Mouse (Mus musculus) E14TG2a.4 (cell line): ENCODE measurements around the gene Pax3.

Experiments
- H3K27me3 ChIP-seq: 2 replicates; pipeline ENCODE4 v1.6.1; 2014; ENCODE audit warnings: low read length, control low read depth; ENCODE audit not compliant: insufficient read depth
- H3K36me3 ChIP-seq: 2 replicates; pipeline ENCODE4 v1.6.1; 2014; ENCODE audit warnings: low read length, control low read depth; ENCODE audit not compliant: insufficient read depth
- H3K4me1 ChIP-seq: replicated peaks from 2 replicates; pipeline ENCODE4 v1.6.1; 2014; ENCODE audit warnings: low read depth, low read length, control low read depth
- H3K4me3 ChIP-seq: replicated peaks from 2 replicates; pipeline ENCODE4 v1.5.1; 2014; ENCODE audit warnings: mild to moderate bottlenecking, low read length
- H3K9me3 ChIP-seq: 2 replicates; pipeline ENCODE4 v1.6.1; 2014; ENCODE audit warnings: low read length, control low read depth
- CTCF ChIP-seq: conservative IDR thresholded peaks from 2 replicates; pipeline ENCODE4 v1.5.1; 2014; ENCODE audit warnings: low read length
- NANOG ChIP-seq: IDR thresholded peaks from 2 replicates; pipeline ENCODE4 v1.6.1; 2014; ENCODE audit warnings: borderline replicate concordance, low read length, mixed read lengths
- POU5F1 ChIP-seq: IDR thresholded peaks from 2 replicates; pipeline ENCODE4 v1.6.1; 2014; ENCODE audit warnings: low read length, borderline replicate concordance

Pax3 gene

DNA sequence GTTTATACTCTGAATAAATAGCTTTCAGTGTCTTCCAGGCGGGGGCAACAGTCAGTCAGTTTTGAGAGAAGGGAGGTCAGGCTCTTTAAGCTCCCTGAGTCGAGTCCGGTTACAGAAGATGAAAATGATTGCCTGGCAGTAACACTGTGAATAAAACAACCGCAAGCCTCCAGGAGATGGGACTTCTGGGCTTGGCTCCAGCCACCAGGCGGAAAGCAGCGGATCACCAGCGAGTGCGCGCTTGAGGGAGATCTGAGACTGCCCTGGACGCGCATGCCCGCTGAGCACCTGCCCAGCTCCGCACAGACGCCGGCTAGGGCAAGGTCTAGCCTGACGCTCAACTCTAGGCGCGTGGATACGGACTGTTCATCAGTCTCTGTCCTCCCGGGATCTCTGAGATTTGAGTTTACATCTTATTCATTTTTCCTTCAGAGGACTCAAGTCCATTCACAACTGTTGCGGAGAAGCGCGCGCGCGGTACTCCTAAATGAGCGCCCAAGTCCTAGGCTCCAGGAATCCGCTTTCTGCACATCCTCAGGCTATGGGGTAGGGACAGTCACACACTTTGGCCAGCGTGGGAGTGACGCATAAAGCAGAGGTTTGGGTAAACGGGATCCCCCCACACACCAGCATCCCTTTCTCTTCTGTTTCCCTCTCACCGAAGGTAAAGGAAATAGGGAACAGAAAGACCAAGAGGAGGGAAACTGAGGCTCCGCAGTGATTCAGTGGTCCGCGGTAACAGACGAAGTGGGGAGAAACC lies 19.0 kb upstream of the Pax3 start:
- TF ChIP-seq NANOG (no peak), POU5F1 (no peak), CTCF (no peak)
- Histone ChIP-seq H3K36me3 (no peaks in the 10 kb centered on the region), H3K9me3 (no peaks in the 10 kb centered on the region), H3K4me1 (peaks cover 18% of the 10 kb centered on the region), H3K4me3 (peak overlapping the region; percentile 71), H3K27me3 (peaks cover 94% of the 10 kb centered on the region)

DNA sequence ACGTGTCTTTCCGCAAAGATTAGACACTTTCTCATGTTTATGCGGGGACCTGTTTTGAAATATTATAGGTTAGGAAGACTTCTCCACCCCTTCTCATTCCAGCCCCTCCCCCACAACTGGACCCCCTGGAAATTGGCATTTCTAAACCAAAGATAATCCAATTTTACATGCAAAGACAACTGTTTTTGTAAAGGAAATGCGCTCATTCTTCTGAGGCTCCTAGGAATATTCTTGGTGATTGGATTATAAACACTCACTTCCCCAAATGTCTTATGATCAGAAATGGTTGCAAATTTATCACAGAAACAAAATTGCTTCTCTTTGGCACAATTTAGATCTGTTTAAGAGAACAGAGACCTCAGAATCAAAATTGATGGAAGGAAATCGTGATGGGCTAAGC lies 14.1 kb upstream of the Pax3 start:
- Histone ChIP-seq H3K27me3 (peaks cover 96% of the 10 kb centered on the region), H3K9me3 (no peaks in the 10 kb centered on the region), H3K4me3 (no peak overlapping the region), H3K36me3 (no peaks in the 10 kb centered on the region), H3K4me1 (peaks cover 7% of the 10 kb centered on the region)
- TF ChIP-seq CTCF: no peak
- no peak for TF ChIP-seq POU5F1
- no peak for TF ChIP-seq NANOG

DNA sequence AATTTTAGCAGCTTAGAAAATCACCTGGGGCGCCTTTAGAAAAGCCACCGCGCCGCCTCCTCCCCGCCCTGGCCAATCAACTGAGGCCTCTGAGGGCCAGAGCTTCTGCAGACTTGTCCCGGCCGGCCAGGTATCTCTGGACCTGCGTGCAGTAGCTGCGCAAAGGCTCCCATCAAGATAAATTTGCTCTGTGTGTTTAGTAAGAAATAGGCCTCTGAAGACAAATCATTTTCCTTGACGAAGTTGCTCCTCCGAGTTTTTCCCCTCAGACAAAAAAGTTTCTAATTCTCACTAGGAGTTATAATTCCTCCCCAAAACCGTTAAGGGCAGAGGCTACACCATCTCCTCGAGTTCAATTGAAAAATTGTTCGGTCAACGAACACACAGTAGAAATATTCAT lies 13.6 kb upstream of the Pax3 start:
- no peak for TF ChIP-seq CTCF
- no peak for TF ChIP-seq POU5F1
- TF ChIP-seq NANOG: no peak
- peaks cover 2% of the 10 kb centered on the region for H3K4me1 ChIP-seq
- no peaks in the 10 kb centered on the region for H3K36me3 ChIP-seq
- no peaks in the 10 kb centered on the region for H3K9me3 ChIP-seq
- no peak overlapping the region for H3K4me3 ChIP-seq
- H3K27me3 ChIP-seq: peaks cover 96% of the 10 kb centered on the region

DNA sequence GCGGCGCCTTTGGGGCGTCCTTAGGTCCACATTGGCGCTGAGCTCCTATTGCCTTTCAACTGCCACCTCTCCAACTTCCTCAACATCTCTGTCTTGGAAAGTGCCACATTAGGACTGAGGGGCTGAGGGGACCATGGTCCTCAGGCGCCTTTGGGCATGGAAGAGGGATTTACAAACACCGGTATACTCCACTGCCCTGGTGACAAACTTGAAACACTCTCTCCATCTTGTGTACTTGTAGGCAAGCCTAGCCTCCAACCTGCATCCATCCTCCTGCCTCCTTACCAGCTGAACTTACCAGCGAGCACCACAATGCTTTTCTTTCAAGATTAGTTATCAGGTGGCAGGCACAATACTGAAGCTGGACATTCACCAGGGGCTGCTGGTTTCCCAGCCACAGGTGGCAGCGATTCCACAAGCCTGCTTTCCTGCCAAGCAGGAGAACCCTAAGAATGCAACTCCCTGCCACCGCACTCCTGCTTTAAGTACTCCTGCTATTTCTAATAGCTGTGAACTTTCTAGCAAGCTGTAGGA lies 11.4 kb upstream of the Pax3 start:
- Histone ChIP-seq H3K9me3 (no peaks in the 10 kb centered on the region), H3K4me1 (peaks cover 7% of the 10 kb centered on the region)
- TF ChIP-seq POU5F1 (no peak), NANOG (no peak), CTCF (no peak)

DNA sequence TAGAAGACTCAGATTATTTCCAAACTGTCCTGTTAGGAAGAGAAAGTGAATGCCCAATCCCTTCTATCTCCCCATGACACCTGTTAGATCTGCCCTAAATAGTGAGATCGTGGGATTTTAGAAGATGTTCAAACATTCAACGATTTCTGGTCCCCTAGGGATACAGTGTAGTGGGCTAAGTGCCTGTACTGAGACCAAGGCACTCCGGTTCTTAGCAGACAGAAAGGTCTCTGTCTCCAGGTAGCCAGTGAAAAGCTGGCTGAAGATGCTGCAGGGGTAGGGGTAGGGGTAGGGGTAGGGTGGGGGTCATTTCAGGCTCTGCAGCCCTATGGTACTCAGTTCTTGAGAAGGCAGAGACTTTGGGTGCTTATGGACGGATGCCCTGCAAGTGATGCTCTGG lies 7.4 kb upstream of the Pax3 start:
- no peak overlapping the region for H3K4me3 ChIP-seq
- TF ChIP-seq POU5F1 (no peak), CTCF (no peak), NANOG (no peak)
- H3K4me1 ChIP-seq: peaks cover 23% of the 10 kb centered on the region
- H3K36me3 ChIP-seq: no peaks in the 10 kb centered on the region
- H3K27me3 ChIP-seq: peaks cover 98% of the 10 kb centered on the region
- H3K9me3 ChIP-seq: peaks cover 2% of the 10 kb centered on the region; the same call in 1 of the 2 replicates

More for the DNA sequence above, 11.4 kb upstream of the Pax3 start:
- Histone ChIP-seq H3K27me3 (peaks cover 97% of the 10 kb centered on the region), H3K4me3 (no peak overlapping the region), H3K36me3 (no peaks in the 10 kb centered on the region)

DNA sequence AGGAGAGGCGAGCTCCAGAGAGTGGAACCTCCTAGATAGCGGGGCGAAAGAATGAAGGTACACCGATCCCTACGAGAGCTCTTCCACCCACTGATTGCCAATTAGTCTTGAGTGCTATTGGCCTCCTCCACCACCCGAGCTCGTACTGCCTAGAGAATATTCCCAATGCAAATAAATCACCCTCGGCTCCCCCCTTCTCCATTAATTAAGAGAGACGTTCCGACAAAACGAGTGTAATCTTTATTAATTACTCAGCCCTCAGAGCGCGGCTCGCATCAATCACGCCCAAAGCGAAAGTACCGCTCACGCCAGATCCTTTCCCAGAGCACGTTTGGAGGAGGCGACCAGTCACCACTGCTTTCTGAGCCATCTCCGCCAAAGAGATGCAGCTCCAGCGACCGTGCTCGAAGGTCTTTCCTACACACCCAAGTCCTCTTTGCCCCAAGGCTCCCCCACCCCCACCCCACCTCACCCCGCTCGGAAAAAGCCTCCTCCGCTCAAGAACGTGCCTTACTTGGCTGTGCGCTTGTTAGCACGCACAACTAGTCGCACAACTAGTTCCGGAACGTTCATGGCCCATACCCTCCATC lies 6.8 kb upstream of the Pax3 start:
- Histone ChIP-seq H3K9me3 (peaks cover 5% of the 10 kb centered on the region; the same call in 1 of the 2 replicates), H3K36me3 (no peaks in the 10 kb centered on the region), H3K4me3 (no peak overlapping the region), H3K27me3 (peaks cover 98% of the 10 kb centered on the region), H3K4me1 (peaks cover 24% of the 10 kb centered on the region)
- TF ChIP-seq POU5F1: no peak
- no peak for TF ChIP-seq CTCF

DNA sequence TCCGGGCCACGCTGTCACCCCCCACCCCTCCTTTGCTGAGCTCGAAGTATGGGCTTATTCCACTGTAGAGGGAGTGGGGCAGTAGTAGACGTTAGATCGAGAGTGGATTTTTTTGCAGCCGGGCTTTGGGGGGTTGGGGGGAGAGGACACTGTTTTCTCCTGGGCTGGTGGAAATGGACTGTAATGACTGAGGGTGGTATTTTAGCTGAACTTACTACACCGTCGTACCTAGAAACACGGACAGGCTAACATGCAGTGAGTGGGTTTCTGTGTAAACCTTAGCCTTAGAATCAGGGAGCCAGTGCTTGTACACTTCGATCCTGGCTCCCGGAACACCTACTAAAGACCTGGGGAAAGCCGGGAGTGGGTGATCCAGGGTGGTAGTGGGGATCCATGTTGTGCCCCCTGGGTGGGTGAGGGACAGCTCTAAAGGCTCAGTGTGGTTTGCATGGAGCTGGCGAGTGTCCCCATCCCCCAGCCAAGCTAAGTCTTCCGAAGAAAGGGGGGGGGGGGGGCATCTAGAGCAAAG lies 6.2 kb upstream of the Pax3 start:
- H3K27me3 ChIP-seq: peaks cover 98% of the 10 kb centered on the region
- H3K9me3 ChIP-seq: peaks cover 5% of the 10 kb centered on the region; the same call in 1 of the 2 replicates
- no peaks in the 10 kb centered on the region for H3K36me3 ChIP-seq

DNA sequence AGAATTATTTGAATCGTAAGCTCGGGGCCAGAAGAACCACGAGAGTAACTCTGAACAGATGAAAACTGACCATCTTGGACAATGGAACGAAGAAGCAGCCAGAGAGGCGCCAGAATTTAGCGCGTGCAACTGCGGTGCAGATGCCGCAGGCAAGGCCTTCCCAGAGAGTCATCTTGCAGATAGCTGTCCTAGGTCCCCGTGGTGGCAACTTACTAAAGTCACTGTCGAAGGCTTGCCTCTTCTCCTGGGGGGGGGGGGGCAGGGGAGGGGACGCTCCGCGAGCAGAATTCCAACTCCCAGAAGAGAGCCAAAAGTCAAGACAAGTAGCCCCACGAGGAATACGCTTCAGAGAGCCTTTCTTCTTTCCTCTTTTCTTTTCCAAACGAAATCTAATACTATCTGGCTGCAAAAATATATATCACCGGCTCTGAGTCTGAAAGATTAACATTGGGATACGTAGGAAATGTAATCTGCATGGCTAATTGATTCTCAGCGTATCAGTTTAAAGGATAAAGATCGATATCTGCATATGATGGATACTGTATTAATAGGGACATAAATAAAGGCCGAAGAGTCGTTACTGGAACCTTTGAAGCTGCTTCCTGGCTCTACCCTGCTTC lies 5.6 kb upstream of the Pax3 start:
- no peak overlapping the region for H3K4me3 ChIP-seq
- peaks cover 98% of the 10 kb centered on the region for H3K27me3 ChIP-seq
- TF ChIP-seq POU5F1 (no peak), NANOG (no peak), CTCF (no peak)
- no peaks in the 10 kb centered on the region for H3K36me3 ChIP-seq
- peaks cover 5% of the 10 kb centered on the region; the same call in 1 of the 2 replicates for H3K9me3 ChIP-seq
- peaks cover 30% of the 10 kb centered on the region for H3K4me1 ChIP-seq

More for the DNA sequence above, 6.2 kb upstream of the Pax3 start:
- Histone ChIP-seq H3K4me3 (no peak overlapping the region), H3K4me1 (peaks cover 25% of the 10 kb centered on the region)
- TF ChIP-seq CTCF (no peak), POU5F1 (no peak), NANOG (no peak)
